Mouse (Mus musculus) ES-E14 (cell line): Measurements from ENCODE around the gene Psmb7.

Experiments used
- ZC3H11A ChIP-seq: IDR thresholded peaks from 2 replicates; pipeline ENCODE4 v1.6.1; 2012; ENCODE audit warnings: low read depth, mild to moderate bottlenecking, inconsistent platforms, low read length, borderline replicate concordance
- ZNF384 ChIP-seq: IDR thresholded peaks from 2 replicates; pipeline ENCODE4 v1.6.1; 2012; ENCODE audit warnings: low read depth, low read length, inconsistent platforms

DNA sequence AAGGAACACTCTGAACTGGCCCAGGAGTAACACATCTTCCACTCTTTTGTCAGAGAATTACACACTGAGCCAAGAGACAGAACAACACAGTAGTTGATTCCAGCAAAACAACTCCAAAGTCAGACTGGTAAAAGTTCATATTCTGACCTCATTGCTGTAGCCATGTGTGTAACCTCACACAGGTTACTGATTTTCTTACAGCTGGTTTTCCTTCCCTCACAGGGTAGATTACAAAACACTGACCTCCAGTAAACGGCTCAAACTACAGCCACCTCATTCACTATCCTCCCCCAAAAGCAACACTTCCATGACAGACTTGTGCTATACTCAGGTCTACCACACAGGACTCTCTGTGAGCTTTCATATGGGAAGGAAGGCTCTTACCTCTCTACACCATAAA lies 36.2 kb downstream of the Psmb7 start:
- TF ChIP-seq ZC3H11A, result no peak
- no peak for TF ChIP-seq ZNF384
